Mouse (Mus musculus) small intestine, adult 2 months (tissue): ENCODE results near the gene Lamtor1.

Source experiments
- CTCF ChIP-seq: fragments of 200-500 bp; IDR thresholded peaks from 2 replicates; pipeline ENCODE4 v1.5.1; 2012; ENCODE audit warnings: low read depth, mild to moderate bottlenecking, control low read depth, inconsistent platforms, low read length, moderate library complexity, mixed read lengths; ENCODE audit not compliant: insufficient replicate concordance, insufficient read length; ENCODE audit errors: extremely low read depth
- POLR2A ChIP-seq: fragments of 200-500 bp; IDR thresholded peaks from 2 replicates; pipeline ENCODE4 v1.6.1; 2012; ENCODE audit warnings: low read depth, mild to moderate bottlenecking, control low read depth, inconsistent platforms, low read length, moderate library complexity

GRCm38 (mm10) chr7:101936996-101937395, 31.3 kb downstream of the Lamtor1 start:
- TF ChIP-seq POLR2A (no peak), CTCF (no peak)
